Mouse (Mus musculus) embryonic facial prominence, embryonic 11.5 days (tissue): ENCODE results near the gene Zdhhc8. TPM values are rescaled to one million over a fixed set of nuclear protein-coding genes. Genes with fewer than 3 reads are reported as not detected.
A peak's percentile ranks its signal among the peaks of the same experiment; 100 is the strongest.
"Not testable (repeated sequence)": the region's sequence is repeated elsewhere in the genome, so short reads cannot be mapped to it uniquely, and the experiment has no call there.

Source experiments
- ATAC-seq: fragments of 200-750 bp; cut with Nextera tagmentation; replicated peaks from 2 replicates; pipeline ENCODE4 v1.8.0; 2017; ENCODE audit warnings: low read depth; ENCODE audit not compliant: insufficient number of reproducible peaks, low FRiP score, low TSS enrichment
- DNase-seq: peaks from one replicate; pipeline ENCODE4 v3.0.0-alpha.2; 2015; ENCODE audit warnings: low spot score
- H3K27ac ChIP-seq: fragments of 300-500 bp; sonication (generic); replicated peaks from 2 replicates; pipeline ENCODE4 v1.5.1; 2014; ENCODE audit warnings: mild to moderate bottlenecking, low read depth, low read length, control low read depth
- H3K27me3 ChIP-seq: fragments of 300-500 bp; sonication (generic); 2 replicates; pipeline ENCODE4 v1.6.1; 2014; ENCODE audit warnings: mild to moderate bottlenecking, low read length, moderate library complexity, mixed read lengths; ENCODE audit not compliant: control insufficient read depth, insufficient read depth
- H3K36me3 ChIP-seq: fragments of 300-500 bp; sonication (generic); replicated peaks from 2 replicates; pipeline ENCODE4 v1.6.1; 2014; ENCODE audit warnings: low read depth, mild to moderate bottlenecking, low read length, moderate library complexity, mixed read lengths; ENCODE audit not compliant: control insufficient read depth, insufficient read depth
- H3K4me1 ChIP-seq: fragments of 300-500 bp; sonication (generic); 2 replicates; pipeline ENCODE4 v1.6.1; 2014; ENCODE audit warnings: low read length, mixed read lengths; ENCODE audit not compliant: control insufficient read depth, insufficient read depth
- H3K4me2 ChIP-seq: fragments of 300-500 bp; sonication (generic); 2 replicates; pipeline ENCODE4 v1.6.1; 2014; ENCODE audit warnings: low read depth, mild to moderate bottlenecking, control low read depth, low read length, moderate library complexity
- H3K4me3 ChIP-seq: fragments of 300-500 bp; sonication (generic); 2 replicates; pipeline ENCODE4 v1.5.1; 2014; ENCODE audit warnings: low read depth, low read length, control low read depth
- H3K9ac ChIP-seq: fragments of 300-500 bp; sonication (generic); replicated peaks from 2 replicates; pipeline ENCODE4 v1.6.1; 2014; ENCODE audit warnings: mild to moderate bottlenecking, control low read depth, low read length
- H3K9me3 ChIP-seq: fragments of 300-500 bp; sonication (generic); replicated peaks from 2 replicates; pipeline ENCODE4 v1.6.1; 2016; ENCODE audit warnings: mild to moderate bottlenecking, low read length, inconsistent platforms, mixed read lengths; ENCODE audit not compliant: control insufficient read depth
- WGBS: fragments of 180-500 bp; shearing (Covaris S2); extraction: QIAGEN DNeasy Blood & Tissue Kit; methylation state at CpG from one replicate; pipeline ENCODE4 v1.1.7; 2014; 5-methylcytosine and 5-hydroxymethylcytosine counted together
- polyA plus RNA-seq: library from polyadenylated mRNA; unstranded; fragments of >200 nt; fragmentation: Nextera tagmentation; extraction: Ambion mirVana; gene quantifications from 2 replicates; pipeline ENCODE4 v1.2.1, GENCODE M21; 2014

Gene Zdhhc8
- polyA plus RNA-seq, 1 experiment from 2014 or later, result 9.3 TPM

DNA sequence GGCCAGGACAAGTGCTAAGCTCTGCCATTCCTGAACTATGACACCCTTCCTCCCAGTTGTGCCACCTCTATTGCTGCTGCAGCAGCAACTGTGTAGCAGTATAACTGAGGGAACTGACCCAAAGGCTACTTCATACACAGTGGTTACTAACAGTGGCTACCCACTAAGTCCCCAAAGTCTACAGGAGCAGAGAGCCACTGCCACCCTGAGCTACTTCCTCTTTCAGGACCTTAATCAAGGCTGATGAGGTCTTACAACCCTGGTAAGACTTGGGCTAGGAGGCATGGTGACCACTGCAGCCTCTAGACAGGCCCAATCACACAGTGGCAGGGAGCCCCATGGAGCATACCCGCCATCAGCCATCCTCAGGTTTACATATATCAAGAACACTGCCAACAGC is 32.9 kb downstream of the Zdhhc8 start:
- WGBS, result 89% methylated on average over 1 of the region's 1 CpGs
- no peak overlapping the region for H3K27ac ChIP-seq
- no peak for DNase-seq
- no peak overlapping the region for H3K4me3 ChIP-seq
- H3K36me3 ChIP-seq, result no peaks in the 10 kb centered on the region
- H3K27me3 ChIP-seq, result no peaks in the 10 kb centered on the region
- ATAC-seq, result no peak
- no peaks in the 10 kb centered on the region for H3K4me1 ChIP-seq
- H3K9ac ChIP-seq, result no peak overlapping the region
- no peaks in the 10 kb centered on the region for H3K9me3 ChIP-seq
- H3K4me2 ChIP-seq, result no peak overlapping the region

DNA sequence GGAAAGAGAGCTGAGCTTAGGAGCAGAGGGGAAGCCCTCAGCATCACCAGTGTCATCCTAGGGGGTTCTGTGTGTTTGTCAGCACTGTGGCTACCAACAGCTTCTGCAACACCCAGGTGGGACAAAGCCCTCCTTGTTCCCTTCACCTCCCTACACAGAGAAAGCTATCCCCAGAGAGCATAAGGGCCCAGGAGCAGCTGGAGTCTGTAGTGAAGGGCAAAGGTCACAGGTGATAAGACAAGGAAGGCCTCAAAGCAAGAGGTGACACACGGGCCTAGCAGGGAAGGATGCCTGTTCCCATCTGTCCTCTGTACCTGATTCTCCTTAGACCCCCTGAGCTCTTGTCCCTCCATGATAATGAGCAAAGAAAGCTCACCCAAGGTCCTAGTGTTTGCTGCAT is 33.3 kb downstream of the Zdhhc8 start:
- H3K4me2 ChIP-seq, result no peak overlapping the region
- H3K4me3 ChIP-seq, result no peak overlapping the region
- ATAC-seq (no peak), DNase-seq (no peak)
- H3K9ac ChIP-seq, result no peak overlapping the region
- H3K36me3 ChIP-seq, result no peaks in the 10 kb centered on the region
- H3K9me3 ChIP-seq, result no peaks in the 10 kb centered on the region
- H3K4me1 ChIP-seq, result no peaks in the 10 kb centered on the region
- no peaks in the 10 kb centered on the region for H3K27me3 ChIP-seq
- WGBS, result 29% methylated on average over 1 of the region's 1 CpGs
- H3K27ac ChIP-seq, result no peak overlapping the region

DNA sequence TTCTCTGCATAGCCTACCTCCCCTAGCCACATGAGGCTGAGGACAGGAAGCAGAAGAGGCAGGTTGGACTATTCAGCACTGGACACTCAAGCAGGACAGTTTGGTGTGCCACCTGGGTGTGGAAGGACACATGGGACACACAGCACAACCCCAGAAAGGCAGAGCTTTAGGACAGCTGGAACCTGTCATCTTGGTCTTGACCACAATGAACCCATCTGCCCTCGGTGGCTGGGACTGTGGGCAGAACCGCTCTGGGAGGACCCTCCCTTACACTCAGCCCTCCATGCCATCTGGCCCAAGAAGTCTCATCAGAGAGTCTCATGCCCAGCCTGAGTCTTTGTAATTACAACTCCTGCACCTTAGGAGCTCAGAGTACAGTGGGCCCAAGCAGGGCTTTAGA is 34.9 kb downstream of the Zdhhc8 start:
- Histone ChIP-seq H3K9me3 (no peaks in the 10 kb centered on the region), H3K36me3 (no peaks in the 10 kb centered on the region), H3K4me1 (no peaks in the 10 kb centered on the region), H3K4me2 (no peak overlapping the region), H3K4me3 (no peak overlapping the region), H3K27me3 (no peaks in the 10 kb centered on the region), H3K27ac (no peak overlapping the region), H3K9ac (no peak overlapping the region)
- DNase-seq (no peak), ATAC-seq (no peak)
- WGBS, result 83% methylated on average over 2 of the region's 2 CpGs

DNA sequence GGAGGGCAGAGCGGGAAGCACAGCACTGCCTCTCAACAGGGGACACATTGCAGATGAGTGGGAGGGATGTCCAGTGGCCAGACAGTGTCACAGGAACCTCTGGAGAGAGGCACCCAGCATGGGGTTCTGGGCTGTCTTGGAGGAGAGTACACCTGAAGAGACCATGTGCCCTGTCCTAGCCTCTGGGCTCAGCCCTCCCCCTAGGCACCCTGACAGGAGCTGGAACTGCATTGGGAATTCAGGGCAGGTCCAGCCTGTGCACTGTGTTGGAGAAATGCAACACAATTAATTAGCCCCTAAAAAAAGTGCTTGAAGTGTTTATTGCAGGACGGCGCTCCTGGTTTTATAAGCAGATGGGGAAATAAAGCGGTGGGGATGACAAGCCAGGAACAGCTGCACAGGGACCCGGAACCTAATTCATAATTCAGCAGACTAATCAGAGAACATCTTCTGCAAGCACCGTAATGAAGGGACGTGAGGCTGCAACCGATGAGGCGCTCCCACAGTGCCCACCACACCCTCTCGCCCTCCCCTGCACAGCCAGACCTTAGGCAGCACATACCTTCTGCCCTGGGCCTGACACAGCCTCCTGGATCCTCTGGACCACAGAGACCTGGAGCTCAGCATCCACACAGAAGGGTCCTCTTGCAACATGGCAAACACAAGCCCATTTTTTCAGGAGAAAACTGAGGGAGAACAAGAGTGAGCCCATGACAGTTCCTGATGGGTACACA is 36.4 kb downstream of the Zdhhc8 start:
- Histone ChIP-seq H3K4me3 (no peak overlapping the region), H3K27me3 (no peaks in the 10 kb centered on the region), H3K36me3 (no peaks in the 10 kb centered on the region), H3K9me3 (no peaks in the 10 kb centered on the region), H3K27ac (no peak overlapping the region), H3K9ac (no peak overlapping the region), H3K4me2 (no peak overlapping the region), H3K4me1 (no peaks in the 10 kb centered on the region)
- DNase-seq (no peak), ATAC-seq (no peak)
- 85% methylated on average over 10 of the region's 10 CpGs for WGBS

DNA sequence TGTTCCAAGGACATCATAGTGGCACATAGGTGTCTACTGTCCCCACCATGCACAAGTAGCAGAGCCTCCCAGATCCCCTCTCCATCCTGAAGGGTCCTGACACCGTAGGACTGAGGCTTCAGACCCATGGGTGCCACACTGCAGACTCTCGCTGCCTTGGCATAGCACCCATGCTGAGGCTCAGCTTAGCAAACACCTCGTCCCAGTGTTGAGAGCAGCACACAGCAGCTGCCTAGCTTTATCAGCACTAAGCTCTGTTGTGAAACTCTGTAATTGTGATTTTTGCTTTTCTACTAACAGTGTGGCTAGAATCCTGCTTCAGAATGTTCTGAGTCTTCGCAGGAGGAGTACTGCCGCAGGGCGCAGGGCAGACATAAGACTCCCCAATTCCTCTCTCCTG is 37.1 kb downstream of the Zdhhc8 start:
- DNase-seq (no peak), ATAC-seq (no peak)
- H3K27ac ChIP-seq, result no peak overlapping the region
- no peak overlapping the region for H3K4me2 ChIP-seq
- H3K4me3 ChIP-seq, result no peak overlapping the region
- no peaks in the 10 kb centered on the region for H3K4me1 ChIP-seq
- H3K36me3 ChIP-seq, result no peaks in the 10 kb centered on the region
- H3K9me3 ChIP-seq, result no peaks in the 10 kb centered on the region
- WGBS, result 73% methylated on average over 6 of the region's 6 CpGs
- H3K9ac ChIP-seq, result no peak overlapping the region
- H3K27me3 ChIP-seq, result no peaks in the 10 kb centered on the region

DNA sequence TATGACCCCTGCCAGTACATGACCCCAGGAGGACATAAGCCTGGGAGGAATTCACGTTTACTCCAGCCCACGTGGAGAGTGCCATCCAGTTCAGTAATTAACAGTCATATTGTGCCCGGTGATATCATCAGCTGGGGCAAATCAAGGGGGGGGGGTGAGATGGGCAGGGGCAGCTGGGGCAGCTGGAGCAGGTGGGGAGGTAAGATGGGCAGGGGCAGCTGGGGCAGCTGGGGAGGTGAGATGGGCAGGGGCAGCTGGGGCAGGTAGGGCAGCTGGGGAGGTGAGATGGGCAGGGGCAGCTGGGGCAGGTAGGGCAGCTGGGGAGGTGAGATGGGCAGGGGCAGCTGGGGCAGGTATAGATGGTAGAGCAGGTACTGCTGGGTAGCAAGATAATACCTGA is 39.4 kb downstream of the Zdhhc8 start:
- ATAC-seq, H3K9ac ChIP-seq, H3K4me1 ChIP-seq, H3K36me3 ChIP-seq, H3K4me2 ChIP-seq, H3K4me3 ChIP-seq, H3K27me3 ChIP-seq, H3K27ac ChIP-seq, DNase-seq, H3K9me3 ChIP-seq: not testable (repeated sequence)
- WGBS, result 40% methylated on average over 3 of the region's 3 CpGs

DNA sequence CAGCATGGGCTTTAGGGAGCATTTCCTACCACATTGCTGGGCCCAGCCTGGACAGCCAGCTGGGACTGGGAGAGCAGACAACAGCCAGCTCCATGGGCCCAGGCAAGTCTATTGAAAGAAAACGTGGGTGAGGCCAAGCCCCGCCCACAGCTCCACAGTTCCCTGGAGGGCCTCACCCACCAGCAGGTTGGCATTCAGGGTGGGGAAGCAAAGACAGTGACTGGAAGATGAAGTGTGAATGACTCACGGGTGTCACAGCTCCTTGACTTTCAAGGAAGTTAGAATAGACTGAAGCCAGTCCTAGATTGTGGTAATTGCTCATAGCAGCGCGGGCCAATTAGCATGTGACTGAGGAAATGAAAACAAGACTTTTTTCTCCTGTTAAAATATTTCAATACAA is 39.9 kb downstream of the Zdhhc8 start:
- Histone ChIP-seq H3K27me3 (no peaks in the 10 kb centered on the region), H3K9ac (no peak overlapping the region), H3K9me3 (no peaks in the 10 kb centered on the region), H3K4me3 (no peak overlapping the region), H3K27ac (no peak overlapping the region), H3K4me1 (no peaks in the 10 kb centered on the region), H3K4me2 (no peak overlapping the region), H3K36me3 (no peaks in the 10 kb centered on the region)
- ATAC-seq (no peak), DNase-seq (no peak)
- WGBS, result 60% methylated on average over 5 of the region's 5 CpGs

DNA sequence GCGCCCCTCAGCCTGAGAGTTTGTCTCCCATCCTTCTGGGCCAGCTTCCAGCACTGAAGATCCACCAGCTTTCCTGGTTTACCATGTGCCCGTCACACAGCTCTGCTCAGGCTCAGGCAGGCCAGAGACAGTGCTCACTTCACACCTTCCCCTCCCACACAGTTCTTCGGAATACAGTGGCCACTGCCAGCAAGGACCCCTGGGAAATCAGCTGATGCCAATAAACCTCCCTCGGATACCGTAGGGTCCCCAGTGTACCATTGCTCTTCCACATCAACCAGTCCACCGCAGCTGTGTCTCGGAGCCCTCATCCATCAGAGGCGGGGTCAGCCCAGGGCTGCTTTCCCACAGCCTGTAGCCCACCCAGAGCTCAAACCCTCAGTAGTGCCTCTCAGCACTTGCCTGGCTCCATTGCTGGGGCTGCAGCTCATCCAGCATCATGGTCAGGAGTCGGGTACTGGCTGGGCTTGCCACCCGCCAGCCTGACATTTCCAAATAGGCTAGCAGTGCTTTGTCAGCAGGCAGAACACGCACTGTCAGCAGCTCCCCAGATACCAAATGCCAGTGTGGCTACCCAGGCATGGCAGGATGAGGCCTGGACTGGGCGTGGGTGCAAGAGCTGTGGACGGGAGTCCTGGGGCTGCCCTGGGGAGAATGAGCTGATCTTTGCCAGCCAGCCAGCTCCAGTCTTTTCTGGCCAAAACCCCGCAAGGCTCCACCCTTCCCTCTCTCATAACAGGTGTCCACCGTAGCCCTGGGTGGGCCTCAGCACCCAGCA is 40.5 kb downstream of the Zdhhc8 start:
- Histone ChIP-seq H3K27ac (no peak overlapping the region), H3K4me1 (no peaks in the 10 kb centered on the region), H3K9me3 (no peaks in the 10 kb centered on the region), H3K27me3 (no peaks in the 10 kb centered on the region), H3K9ac (no peak overlapping the region), H3K4me3 (no peak overlapping the region), H3K4me2 (no peak overlapping the region), H3K36me3 (no peaks in the 10 kb centered on the region)
- ATAC-seq, result peak; percentile 27; the same call in 1 of the 2 replicates
- WGBS, result 79% methylated on average over 15 of the region's 15 CpGs
- no peak for DNase-seq
